Mouse (Mus musculus) urinary bladder, postnatal 36 days (tissue): ENCODE measurements at regions not wholly inside any gene's neighbourhood (a gene's known extent, or its start where the extent isn't known, plus 50 kb on each side); places are given as distances from the start of the nearest gene placed in this dataset.
"Not testable (repeated sequence)": the region's sequence is repeated elsewhere in the genome, so short reads cannot be mapped to it uniquely, and the experiment has no call there.

Experiments
- DNase-seq, 2 experiments: peaks; one replicate each; pipeline ENCODE4 v3.0.0; 2022; ENCODE audit warnings: low spot score in 2 of 2, mixed read lengths in 1 of 2

DNA sequence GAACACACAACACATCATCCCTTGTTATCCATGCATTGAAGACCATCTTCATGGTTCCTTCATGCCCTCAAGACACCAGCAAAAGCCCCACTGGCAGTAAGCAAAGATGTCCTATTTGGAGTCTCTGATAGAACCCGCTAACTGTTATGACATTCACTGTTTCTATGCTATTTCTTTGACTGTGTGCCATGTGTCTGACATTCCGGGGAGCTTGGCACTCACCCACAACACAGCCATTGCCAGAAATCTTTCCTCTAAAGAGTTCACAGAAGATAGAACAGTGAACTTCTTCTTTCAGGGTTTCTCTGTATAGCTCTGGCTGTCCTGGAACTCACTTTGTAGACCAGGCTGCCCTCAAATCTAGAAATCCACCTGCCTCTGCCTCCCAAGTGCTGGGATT lies 261.2 kb downstream of the Setd4 start:
- DNase-seq: peak in 1 of 2 experiments; percentile 9

DNA sequence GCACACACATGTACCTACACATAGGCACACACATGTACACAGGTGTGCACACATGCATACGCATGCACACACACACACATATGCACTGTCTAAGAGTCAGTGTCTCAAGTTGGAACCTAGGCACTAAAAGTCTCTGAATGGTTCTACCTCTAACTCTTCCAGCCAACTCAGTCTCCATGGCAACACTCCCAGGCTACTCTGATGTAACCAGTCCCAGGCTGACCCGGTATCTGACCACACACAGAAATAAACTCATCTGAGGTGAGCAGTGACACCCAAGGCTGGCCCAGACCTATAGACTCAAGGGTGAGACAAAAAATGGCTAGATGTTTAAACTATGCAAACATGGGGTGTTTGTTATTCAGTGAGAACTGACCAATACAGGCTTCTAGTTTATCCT lies 262.1 kb downstream of the Setd4 start:
- DNase-seq: no peak

DNA sequence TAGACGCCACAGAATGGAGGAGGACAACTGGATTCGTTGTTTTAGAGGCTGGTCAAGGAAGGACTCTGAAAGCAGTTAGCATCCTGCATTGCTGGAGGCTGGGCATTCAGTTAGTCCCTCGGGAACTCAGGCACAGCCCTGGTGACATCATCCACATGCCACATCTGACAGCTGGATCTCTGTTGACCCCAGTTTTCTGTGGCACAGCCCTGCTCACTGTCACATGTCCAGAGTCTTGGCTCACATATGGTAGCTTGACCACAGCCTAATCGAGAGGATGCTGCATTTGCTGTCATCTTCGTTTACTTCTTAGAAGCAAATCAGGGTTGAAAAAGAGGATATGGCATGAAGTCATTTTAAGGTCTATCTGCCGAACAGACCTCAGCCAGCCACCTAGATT lies 265.1 kb downstream of the Setd4 start:
- no peak for DNase-seq

DNA sequence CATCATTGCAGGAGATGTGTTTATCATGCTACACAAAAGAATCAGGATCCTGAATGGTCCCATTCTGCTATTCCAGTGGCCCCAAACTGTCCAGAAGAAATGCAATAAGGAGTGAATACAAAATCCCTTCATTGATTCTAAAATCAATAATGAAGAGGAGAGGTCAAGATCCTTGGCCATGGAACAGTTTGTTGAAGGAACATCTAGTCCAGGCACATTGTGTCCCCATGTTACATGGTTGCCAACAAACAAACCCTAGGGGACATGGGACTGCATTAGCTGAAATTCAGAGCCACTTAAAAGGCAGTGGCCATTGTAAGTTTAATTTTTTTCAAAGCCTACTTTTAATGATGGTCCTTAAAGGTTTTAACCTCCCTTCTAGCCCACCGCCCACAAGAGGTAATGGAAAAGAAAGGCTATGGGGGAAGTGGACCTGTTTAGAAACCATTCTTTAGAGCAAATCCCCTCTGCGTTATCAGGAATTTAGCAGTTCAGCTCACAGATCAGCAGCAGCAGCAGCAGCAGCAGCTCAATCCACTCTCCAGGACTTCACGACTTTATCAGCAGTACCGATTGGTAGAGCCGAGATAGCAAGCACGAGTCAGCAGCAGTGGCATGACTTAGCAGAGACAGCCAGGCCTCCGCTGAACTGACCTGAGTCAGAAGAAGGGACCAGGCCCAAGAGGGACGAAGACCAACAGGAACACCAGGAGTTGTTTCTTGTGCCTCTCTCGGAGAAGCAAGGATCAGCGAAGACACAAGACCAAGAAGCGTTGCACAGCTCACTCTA lies 268.3 kb downstream of the Setd4 start:
- no peak for DNase-seq

DNA sequence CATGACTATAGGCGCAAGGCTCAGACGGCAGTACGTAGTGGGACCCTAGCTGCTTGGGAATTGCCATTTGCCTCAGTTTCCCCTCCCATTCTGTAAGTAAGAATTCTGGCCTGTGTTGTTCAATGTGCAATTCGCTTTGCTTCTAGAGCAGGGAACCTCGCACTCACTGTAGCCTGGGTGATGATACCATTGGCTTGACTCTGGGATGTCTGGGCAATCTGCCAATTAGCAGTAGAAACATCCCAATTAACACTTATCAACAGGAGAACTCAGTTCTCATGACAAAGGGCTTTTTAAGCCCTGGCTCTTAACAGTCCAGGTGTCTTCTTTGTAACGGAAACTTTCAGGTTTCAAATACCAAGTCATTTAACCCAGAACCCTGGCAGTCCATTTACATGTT lies 270.2 kb downstream of the Setd4 start:
- no peak for DNase-seq

DNA sequence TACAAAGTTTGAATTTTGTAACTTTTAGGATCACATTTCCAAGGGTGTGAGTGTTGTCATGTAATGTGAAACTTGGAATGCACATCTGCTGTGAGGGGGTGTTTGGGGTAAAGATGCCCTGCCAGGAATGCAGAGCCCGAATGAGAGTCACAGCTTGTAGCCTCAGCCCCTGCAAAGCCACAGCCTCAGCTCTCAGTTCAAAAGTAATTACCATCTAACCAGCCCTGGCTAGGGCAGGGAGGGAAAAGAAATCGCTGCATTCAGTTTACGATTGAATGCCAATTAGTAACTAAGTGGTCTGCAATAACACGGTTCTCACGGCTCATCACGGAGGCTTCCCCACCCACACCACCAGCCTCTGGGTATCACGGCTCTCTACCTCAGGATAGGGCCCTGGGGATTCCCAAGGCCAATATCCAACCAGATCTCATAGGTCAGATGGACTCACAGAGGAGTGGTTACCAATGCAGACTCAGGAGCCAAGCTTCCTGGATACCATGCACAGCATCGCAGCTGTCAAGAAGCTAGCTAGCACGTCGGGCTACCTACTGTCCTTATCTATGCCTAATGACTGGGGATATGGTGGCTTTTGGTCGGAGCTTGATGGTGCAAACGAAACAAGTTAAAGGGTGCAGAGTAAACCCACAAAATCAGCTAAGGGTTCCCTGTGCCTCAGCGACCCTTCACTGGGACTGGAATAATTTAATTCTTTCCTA lies 275.0 kb downstream of the Setd4 start:
- no peak for DNase-seq

DNA sequence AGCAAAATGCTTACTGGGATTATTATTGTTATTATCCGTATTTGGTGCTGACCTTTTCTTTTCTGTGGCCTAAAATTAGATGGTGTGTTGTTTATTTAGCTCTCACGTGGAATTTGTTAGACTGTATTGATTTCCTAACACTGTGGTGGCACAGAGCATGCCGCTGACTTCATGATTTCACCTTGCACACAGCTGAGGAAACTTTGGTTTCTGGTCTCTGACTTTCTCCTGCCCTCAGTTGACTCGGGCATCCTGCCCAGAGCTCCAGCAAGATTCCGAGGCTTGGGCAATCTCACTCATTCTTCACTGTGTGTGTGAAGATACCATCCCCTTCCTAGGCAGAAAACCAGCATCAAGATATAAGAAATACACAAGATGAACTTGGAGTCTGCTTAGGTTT lies 279.0 kb downstream of the Setd4 start:
- peak in 1 of 2 experiments; percentile 34 for DNase-seq

DNA sequence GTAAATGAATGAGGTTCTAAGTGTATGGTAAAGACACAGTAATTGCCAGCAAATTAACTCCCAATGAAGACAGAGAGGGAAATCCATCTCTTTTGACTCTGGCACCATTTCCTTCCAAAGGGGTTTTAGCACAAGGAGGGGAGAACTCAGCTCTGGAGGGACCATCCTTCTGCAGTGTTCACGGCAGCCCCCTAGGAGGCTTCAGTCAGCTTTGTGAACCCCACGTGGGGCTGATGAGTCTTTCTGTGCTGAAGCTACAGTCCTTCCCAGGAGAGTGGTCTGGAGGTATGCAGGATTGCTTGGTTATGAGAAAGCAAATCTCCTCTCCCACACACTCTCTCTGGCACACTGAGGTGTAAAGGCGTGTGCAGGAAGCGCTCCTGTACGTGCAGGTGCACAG lies 280.7 kb downstream of the Setd4 start:
- no peak for DNase-seq

DNA sequence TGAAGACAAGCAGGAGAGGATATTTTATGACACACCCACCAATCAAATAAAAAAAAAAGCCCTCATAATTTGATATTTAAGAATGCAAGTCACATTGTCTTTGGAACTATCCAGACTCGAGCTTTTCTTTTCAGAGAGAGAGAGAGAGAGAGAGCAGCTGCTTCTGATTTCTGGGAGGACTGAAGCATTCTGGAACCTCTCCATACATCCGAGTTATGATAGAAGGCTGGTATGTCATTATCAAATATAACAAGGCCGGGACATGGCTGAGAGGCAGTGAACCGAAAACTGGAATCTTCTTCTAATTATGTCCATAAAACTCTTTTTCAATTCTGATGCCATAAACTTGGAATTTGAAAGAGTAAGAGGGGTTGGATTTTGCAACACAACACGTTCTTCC lies 284.3 kb downstream of the Setd4 start:
- DNase-seq: no peak

DNA sequence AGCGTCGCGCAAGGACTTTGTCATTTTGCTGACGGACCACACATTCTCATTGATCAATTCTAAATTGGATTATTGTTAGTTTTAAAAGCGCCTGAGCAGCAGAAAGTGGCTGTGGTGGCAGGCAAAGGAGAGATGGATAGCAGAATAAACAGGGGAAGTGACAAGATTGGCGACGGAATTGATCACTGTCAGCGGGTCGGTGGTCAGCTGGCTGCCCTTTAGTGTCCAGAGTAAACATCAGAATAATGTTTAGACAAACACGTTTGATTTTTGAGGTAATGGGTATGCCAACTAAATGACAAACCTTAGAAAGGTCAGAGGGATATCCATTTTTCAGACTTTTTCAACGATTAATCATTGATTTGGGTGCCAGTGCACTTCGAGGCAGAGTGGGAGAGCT lies 292.2 kb downstream of the Setd4 start:
- no peak for DNase-seq

DNA sequence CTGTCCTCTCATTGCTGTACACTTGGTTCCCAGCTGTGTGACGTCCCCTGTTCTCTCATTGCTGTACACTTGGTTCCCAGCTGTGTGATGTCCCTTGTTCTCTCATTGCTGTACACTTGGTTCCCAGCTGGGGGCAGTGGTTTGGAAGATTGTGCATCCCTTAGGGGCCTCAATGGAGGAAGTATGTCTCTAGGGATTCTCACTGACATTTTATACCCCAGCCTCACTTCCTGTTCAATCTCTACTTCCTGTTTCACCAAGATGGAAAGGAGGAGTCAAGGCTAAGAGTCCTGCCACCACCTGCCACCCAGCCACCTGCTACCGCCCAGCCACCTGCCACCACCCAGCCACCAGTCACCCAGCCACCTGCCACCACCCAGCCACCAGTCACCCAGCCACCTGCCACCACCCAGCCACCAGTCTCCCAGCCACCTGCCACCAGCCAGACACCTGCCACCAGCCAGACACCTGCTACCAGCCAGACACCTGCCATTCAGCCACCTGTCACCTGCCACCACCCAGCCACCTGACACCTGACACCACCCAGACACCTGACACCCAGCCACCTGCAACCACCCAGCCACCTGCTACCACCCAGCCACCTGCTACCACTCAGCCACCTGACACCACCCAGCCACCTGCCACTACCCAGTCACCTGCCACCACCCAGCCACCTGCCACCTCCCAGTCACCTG lies 295.1 kb downstream of the Setd4 start:
- no peak for DNase-seq

DNA sequence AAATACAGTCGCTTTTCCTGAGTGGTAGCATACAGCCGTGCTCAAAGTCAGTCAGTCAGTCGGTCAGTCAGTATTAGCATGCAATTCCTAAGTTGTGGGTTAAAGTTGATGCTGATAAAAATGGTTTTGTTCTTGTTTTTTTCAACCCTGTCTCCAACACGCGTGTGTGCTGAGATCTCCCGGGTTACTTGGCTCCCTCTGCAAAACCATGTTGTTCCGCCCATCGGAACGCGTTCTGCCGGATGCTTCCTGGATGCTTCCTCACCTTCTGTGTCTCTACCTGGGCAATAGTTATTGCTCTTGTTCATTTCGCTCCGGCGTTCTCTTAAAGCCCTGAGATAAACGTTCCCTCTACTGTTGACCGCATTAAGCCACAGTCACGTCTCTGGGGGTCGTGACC lies 296.9 kb downstream of the Setd4 start:
- no peak for DNase-seq

DNA sequence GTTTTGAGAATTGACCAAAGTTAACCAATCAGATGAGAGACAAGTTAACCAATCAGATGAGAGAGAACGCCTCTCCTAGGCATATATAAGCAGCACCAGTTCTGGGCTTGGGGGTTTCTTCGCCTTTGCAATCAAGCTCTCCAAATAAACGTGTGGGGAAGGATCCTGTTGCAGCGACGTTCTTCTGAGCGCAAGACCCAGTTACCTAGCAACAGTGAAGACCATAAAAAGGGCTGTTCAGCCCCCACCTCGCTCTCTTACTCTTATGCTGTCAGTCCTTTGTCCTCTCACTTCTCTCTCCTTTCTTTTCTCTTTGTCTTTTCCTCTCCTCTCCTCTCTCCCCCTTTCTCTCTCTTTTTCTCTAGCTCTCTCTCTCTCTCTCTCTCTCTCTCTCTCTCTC lies 297.7 kb downstream of the Setd4 start:
- DNase-seq: not testable (repeated sequence)

DNA sequence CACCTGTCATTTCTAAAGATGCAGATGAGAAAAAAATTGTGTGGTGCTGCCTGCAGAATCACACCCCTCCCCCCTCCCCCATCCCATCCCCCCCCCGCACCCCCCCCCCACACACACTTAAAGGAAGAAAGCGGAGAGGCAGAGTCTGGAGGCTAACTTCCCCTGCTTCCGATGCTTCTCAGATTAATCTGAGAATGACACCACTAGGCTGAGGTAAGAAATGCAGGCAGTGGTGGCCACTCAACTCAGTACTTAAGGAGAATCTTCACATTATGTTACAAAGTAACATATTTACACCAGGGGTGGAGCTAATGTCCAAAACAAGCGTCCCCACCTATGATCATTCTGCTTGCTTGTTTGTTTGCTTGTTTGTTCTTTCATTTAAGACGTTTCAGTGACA lies 309.4 kb downstream of the Setd4 start:
- no peak for DNase-seq

DNA sequence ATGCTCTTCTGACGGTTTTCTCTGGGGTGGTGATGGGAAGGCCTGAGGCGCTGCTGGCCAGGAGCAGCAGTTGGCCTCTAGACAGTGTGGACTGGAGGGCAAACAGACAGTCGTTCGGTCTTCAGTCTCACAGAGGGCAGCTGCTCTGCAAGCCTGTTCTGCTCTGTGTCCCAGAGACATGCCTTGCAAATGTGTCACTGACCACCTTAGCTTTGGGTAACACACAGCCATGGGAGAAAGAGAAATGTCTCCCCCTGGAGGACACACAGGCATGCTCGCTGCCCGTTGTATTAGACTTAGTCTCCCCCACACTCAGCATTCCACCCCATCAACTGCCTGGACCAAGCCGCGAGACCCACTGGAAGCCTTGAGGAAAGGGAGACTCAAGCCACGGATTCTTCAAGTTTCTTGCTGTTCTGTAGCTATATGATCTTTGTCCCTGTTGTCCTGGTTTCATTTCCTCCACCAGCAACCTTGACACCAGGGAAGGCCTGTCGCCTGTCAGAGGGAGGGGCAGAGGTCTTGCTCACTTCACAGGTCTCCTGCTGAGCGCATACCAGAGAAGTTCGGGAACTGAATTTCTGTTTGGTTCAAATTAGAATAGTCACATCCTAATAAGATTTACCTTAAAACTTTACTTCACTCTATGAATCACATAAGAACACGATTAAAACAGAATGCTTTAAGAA lies 310.8 kb downstream of the Setd4 start:
- peak; percentile 55 to 62 for DNase-seq

DNA sequence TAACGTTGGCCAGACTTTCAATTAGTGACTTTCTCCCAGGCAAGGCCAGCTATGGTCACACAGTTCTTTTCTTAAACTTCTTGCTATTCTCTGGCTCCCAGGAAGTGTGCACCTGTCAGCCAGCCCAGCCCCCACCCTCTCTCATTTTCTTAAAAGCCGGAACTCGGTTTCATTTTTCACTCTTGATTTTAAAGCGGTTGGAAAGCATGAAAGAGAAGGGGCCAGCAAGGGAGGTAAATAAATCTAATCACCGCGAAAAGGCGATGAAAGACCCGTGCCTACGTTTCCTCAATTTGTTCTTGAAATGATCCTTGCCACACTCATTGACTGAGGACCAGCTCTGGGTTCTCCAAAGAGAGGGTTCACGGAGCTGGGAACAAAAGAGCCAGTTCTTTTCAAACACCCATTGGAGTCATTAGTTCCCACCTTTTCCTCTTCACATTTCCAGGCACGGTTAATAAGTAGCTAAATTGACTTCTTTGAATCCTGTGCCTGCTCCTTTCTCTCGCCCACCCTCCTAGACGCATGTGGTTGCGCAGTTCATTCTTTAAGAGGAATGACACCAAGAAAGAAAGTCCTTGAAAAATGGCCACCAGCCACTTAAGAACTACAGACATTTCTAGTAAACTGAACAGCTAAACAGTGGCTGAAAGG lies 311.6 kb downstream of the Setd4 start:
- DNase-seq: no peak

DNA sequence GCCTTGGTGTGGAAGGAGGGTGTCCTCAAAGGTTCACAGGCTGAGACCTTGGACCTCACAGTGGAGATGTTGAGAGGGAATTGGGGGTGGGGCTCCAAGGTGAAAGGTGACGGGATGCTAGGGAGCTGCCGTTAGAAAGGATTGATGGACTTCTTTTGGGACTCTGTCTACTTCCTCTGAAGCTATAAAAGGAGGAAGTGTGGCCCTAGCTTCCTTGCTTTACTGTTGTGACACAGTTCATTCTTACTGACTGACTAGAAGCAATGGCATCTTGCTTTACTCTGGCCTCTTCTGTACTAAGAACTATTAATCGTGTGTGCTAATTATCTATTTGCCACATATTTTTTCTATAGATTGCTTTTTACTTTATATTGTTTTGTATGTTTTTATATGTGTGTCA lies 315.8 kb downstream of the Setd4 start:
- no peak for DNase-seq

DNA sequence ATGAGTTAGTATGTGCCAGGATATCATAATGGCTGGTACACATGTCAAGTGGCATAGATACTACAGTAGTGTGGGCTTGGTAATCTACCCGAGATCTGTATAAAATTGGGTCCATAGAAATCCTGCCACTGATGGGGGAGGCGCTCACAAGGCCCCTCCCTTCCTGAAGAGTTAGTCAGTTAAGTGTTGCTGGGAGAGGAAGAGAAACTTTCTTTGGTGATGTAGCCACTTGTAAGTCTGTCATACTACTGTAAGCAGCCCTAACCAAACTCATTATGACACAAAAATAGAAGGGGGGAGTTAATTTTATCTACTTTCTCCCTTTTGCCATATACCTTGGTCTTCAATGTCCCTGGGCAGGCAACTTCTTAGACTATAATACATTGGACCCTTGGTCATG lies 316.3 kb downstream of the Setd4 start:
- no peak for DNase-seq

DNA sequence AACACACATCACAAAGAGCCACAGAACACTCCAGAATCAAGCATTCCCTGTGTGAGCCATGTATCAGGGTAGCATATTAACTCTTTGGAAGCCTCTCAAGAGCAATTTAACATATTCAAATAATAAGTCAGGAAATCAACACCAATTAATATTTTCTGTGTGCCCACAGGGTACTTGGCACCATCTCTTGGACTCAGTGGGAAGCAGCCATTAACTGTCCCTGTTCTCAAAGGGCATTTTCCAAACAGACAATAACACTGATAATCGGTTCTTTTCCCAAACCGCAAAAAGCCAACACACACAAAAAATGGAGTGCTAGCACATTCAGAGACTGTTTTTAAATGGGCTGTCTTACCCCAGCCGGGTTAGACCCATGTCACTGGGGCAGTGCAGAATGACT lies 317.0 kb downstream of the Setd4 start:
- DNase-seq: no peak

DNA sequence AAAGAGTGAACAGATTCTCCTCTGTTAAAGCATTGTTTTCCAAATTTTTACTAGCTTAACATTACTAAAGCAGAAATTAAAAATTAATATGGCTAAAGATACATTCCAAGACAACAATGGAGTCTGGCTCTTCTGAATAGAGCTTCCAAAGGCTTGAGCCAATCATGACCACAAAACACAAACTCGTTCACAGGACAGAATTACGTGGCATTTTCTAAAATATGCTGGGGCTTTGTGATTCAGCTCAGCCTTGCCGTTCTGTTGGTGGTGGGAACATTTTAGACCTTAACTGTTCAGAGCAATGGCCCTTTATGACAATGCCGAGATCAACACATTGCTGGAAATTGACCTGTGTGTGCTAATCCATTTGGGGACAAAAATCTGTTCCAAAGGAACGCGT lies 318.7 kb downstream of the Setd4 start:
- DNase-seq: no peak

DNA sequence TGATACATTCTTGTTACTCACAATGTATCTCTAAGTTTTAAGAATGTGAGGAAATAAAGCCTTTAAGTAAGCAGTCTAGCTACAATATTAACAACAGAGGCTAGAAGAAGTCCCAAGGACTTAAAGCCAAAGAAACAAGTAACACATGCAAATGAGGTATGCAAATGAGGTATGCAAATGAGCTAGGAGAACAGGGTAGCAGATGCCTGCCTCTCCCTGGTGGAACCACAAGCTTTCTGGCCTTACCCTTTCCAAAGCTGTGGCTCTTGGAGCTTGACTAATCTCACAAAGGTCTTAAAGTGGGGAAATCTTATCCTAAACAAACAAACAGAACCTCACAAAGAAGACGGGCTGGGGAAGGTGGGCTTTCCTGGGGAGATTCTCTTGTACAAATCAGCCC lies 322.1 kb downstream of the Setd4 start:
- no peak for DNase-seq

DNA sequence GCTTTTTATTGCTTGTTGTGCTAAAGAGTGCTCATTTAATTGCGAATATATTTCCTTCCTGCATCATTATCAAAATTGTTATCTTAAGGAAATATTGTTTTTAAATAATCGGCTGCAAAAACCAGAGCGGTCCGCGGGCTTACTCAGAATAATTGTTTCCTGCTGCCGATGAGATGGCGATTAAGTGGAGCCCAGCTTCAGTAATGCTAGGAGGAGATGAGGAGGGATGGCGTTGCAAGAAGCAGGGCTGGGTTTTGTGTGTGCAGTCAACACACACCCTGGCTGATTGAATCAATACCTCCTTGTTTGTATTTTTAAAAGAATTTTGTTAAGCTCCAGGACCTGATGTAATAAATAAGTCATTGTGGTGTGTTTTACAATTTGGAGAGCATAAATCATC lies 331.2 kb downstream of the Setd4 start:
- DNase-seq: peak in 1 of 2 experiments; percentile 9
